Mouse (Mus musculus): ENCODE measurements at regions not wholly inside any gene's neighbourhood (a gene's known extent, or its start where the extent isn't known, plus 50 kb on each side); places are given as distances from the start of the nearest gene placed in this dataset.

DNA sequence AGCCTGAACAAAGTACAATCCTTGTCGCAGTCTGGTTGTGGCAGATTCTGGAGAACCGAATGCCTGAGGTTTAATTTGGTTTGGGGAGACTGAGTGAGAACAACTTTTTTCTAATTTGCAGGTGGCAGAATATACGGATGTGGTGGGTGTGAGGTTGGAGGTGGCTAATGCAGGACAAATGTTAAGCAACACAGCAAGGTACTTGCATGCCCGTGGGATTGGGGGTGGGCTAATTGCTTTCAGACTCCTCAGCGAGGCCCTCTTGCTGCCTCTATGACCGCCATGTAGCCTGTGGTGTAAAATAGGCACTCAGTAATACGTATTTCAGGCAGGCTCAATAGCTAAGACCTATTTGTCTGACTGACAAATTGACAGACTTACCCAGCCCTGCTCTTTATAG, 109.4 kb upstream of the Frg1 start:
- DNase-seq (ENCODE audit: low spot score): no peak

DNA sequence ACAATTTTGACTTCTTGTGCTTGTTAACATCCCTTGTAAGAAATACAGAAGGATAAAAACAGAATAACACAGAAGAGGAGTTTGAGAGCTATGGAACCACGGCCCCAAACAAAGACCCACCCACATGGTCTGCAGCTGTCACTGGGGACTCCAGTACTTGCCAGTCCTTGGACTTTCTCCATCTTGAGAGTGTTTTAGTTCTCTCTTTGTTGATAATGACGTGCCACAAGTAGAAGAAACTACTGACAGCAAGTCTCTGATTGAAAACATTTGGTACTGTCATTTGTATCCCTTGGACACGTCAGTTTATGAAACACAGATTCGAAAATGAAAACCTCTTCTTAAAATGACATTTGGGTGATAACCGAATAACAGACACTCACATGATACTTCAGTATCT, 68.3 kb upstream of the Frg1 start:
- DNase-seq (ENCODE audit: low spot score): no peak

DNA sequence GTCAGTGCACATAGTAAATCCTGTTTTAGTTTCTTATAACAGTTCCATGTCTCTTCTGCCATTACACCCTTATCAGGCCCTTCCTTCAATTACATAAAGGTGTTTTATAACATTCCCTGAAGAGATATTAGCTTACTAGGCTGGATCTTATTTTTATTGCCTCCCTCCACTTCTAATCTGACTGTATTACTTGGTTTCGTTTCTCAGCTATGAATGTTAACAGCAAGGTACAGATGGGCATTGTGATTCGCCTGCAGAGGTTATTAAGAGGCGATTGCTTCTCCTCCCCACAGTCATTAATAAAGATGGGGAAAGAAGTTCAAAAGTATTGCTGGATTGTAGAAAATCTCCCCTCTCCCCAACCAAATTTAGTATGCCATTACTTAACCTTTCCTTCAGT, 66.4 kb upstream of the Frg1 start:
- no peak for DNase-seq (ENCODE audit: low spot score)

DNA sequence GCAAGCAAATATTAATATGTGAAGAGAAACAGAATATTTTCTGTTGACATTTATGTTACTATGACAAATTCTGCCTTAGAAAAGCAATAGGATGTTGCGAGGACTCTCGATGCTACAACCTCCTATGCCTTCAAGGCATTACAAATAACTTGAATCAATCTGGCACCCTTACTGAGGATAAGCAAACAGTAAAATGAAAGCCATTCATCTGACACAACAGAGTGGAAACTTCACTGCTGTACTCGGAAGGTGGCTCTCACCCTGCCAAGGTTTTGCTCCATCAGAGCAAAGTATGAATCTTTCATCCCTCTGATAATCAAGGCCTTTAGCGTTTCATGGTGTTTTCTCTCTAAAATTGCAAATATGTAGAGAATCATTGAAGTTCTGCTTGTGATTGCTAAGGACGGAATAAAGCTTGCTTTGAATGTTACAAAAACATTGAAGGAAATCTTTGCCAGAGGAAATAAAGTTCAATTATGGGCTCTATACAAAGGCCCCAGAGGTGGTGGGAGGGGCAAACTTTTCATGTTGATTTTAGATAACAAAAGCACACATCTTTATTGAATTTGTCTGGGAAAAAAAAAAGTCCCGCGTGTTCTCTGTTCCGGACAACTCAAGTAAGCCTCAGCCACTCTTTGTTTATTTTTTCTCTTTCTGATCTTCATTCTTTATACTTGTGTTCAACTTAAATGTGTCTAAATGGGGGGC, 56.3 kb upstream of the Frg1 start:
- DNase-seq (ENCODE audit: low spot score): no peak

DNA sequence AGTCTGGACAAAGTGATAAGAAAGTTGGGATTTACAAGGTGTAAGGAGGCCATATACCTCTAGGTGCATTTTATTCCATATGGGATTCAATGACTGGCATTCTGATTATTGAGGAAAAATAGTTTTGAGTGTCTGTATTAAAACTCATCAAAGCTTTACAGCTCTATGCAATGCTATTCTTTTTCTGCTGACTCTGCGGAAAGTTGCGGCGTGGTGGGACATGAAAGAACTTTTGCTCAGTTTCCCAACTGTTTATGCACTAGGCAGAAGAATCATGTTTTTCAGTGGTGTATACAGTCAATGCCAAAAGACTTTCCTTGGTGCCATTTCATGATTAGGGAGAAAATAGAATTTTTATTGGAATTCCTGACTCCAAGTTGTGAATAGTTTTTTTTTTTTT, 55.4 kb upstream of the Frg1 start:
- DNase-seq (ENCODE audit: low spot score): no peak
